Comparison of ENCODE assay signal across 10 mouse cellular contexts in the genomic region with DNA sequence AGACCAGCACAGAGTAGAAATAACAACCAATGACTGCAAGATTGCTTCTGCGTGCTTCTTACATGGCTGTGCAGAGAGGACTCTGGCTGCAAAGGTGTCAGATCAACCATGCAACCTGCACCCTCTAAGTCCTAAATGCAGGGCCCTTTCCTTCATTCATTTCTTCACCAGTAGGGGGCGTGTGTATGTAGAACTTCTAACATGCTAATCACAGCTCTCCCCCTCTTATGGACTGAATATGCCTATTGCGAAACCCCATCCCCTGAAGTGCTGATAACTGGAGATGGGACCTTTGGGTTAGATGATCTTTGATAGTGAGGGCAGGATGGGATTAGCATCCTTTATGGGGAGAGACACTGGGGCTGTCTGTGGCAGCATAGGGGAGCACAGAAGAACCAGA.
DNase-seq lines count a peak whose midpoint lies in the region; ATAC-seq lines count a peak whose summit lies in the region.
"Had no signal": no experiment of that assay in that cellular context is flagged by ENCODE, and none has a peak within 500 bp of the region (broad histone marks: within the 10 kb centered on the region; RNA-seq: fewer than 3 reads in every experiment).

No protein-coding gene starts in this region.

- H3K36me3 ChIP-seq in heart, embryonic 12.5 days: no peaks in the 10 kb centered on the region
- H3K36me3 ChIP-seq: embryonic facial prominence, embryonic 12.5 days; limb, embryonic 13.5 days had no signal

- H3K4me3 ChIP-seq in heart, embryonic 12.5 days: no peak overlapping the region
- H3K4me3 ChIP-seq: embryonic facial prominence, embryonic 12.5 days; limb, embryonic 13.5 days had no signal

- no peak overlapping the region for H3K9ac ChIP-seq in heart, embryonic 12.5 days
- H3K9ac ChIP-seq: embryonic facial prominence, embryonic 12.5 days; limb, embryonic 13.5 days had no signal

- no peaks in the 10 kb centered on the region for H3K4me1 ChIP-seq in heart, embryonic 12.5 days (replicated peaks)
- H3K4me1 ChIP-seq: embryonic facial prominence, embryonic 12.5 days had no signal

- H3K27ac ChIP-seq in heart, embryonic 12.5 days (ENCODE audit: poor library complexity, severe bottlenecking): no peak overlapping the region
- H3K27ac ChIP-seq: embryonic facial prominence, embryonic 12.5 days; limb, embryonic 13.5 days had no signal

- WGBS in heart, embryonic 12.5 days: 48% methylated on average over 3 of the region's 3 CpGs

- no peaks in the 10 kb centered on the region for H3K9me3 ChIP-seq in heart, embryonic 12.5 days (replicated peaks)
- H3K9me3 ChIP-seq: embryonic facial prominence, embryonic 12.5 days; limb, embryonic 13.5 days had no signal

- H3K4me2 ChIP-seq in heart, embryonic 12.5 days: no peak overlapping the region
- H3K4me2 ChIP-seq: embryonic facial prominence, embryonic 12.5 days; limb, embryonic 13.5 days had no signal

- DNase-seq in heart, adult 8-10 months (ENCODE audit: low spot score): peak; percentile 14
- DNase-seq in 416B (ENCODE audit: low read depth): peak; percentile 57
- DNase-seq in NIH3T3 (ENCODE audit: low read depth): peak; percentile 54
- peak; percentile 70 for DNase-seq in induced T-regulatory cell, adult 2 months (ENCODE audit: low read depth)
- peak; percentile 48 for DNase-seq in thymus, postnatal 4 days
- no peak for DNase-seq in left cerebral cortex, adult 8-10 months (ENCODE audit: low spot score in 2 of 2)
- DNase-seq in testis, postnatal 10 days (ENCODE audit: low spot score): no peak

- no peaks in the 10 kb centered on the region for H3K27me3 ChIP-seq in heart, embryonic 12.5 days (replicated peaks)
- H3K27me3 ChIP-seq: embryonic facial prominence, embryonic 12.5 days; limb, embryonic 13.5 days had no signal

- ATAC-seq in heart, embryonic 12.5 days (ENCODE audit: insufficient number of reproducible peaks, low FRiP score): no peak

Comparison
In these comparisons a context has a peak if more than half of its experiments do, and no peak if none do; other contexts are left out.
1. DNase-seq: peak in heart, adult 8-10 months (single experiment), 416B (single experiment), NIH3T3 (single experiment), induced T-regulatory cell, adult 2 months (single experiment) and thymus, postnatal 4 days (single experiment); none in left cerebral cortex, adult 8-10 months (0 of 2) and testis, postnatal 10 days (single experiment).